Mouse (Mus musculus) mesoderm, embryonic 11.5 days (tissue): ENCODE data around the gene Traf3ip2.

Source experiments
- DNase-seq: peaks from one replicate; pipeline ENCODE4 v3.0.0-alpha.2; 2012; ENCODE audit warnings: low read depth, low spot score

Traf3ip2 gene

DNA sequence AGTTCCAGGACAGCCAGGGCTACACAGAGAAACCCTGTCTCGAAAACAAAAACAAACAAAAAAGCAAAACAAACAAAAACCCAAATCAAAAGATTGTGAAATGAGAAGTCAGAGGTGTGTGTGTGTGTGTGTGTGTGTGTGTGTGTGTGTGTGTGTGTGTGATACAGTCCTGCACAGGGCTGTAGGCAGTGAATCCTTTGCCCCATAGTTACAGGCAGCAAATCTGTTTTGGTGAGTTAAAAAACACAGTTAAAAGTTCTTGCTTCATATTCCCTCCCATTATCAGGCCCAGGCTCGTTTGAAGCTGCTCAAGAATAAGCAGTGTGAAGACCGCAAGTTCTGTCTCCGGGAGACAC is at the start of gene Traf3ip2:
Gene Traf3ip2 (plus strand): TSS at position 302 of the 356 bp plus-strand sequence.
- DNase-seq, result no peak

DNA sequence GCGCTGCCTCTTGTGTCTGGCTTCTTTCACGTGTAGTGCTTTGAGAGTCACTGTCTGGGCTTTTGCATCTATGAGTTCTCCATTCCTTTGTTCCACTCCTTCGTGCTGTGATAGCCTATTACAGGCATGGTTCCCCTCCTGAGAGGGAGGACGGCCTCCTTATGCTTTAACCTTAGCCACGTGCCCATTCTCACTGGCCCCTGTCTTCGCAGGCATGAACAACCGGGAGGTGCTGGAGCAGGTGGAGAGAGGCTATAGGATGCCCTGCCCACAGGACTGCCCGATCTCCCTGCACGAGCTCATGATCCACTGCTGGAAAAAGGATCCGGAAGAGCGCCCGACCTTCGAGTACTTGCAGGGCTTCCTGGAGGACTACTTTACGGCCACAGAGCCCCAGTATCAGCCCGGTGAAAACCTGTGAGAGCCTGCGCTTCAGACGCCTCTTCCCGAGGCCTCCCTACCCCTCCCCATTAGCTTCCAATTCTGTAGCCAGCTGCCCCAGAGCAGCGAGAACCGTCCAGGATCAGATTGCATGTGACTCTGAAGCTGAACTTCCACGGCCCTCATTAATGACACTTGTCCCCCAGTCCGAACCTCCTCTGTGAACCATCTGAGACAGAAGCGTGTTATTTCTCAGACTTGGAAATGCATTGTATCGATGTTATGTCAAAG is 49.0 kb upstream of the Traf3ip2 start:
- no peak for DNase-seq

DNA sequence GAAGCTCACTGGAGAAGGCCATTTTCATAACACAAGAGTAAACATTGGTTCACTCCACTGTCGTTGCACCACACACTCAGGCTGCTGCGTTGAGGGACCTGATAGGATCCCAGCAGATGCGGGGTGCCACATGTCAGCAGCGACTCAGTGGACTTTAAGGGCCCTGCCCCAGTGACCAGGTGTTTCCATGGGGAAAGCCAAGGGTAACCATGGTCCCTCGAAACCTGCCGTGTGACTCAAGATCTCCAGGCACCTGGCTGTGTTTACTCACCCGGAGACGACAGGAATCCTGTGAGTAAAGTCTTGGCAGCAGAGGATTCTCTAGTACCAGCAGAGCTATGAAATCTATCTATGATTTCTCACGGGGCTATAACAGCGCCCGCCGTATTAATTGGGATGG is 45.8 kb upstream of the Traf3ip2 start:
- DNase-seq, result no peak

DNA sequence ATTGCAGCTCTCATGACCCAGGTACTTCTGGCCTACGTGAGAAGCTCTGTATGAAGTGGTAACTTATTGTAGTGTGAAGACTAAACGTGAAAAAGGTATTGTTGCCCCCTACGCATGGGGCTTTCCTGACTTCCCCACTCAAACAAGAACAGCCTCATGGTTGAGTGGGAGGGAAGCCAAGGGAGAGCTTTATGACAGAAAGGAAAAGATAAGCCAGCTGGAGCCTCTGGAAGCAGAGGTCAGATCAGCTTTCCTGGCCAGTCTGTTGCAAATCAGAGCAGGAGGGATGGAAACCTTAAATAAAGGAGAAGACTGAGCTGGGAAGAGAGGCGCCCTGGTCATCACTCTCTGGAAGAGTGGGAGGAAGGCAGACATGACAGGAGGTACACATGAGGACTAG is 43.7 kb upstream of the Traf3ip2 start:
- no peak for DNase-seq

DNA sequence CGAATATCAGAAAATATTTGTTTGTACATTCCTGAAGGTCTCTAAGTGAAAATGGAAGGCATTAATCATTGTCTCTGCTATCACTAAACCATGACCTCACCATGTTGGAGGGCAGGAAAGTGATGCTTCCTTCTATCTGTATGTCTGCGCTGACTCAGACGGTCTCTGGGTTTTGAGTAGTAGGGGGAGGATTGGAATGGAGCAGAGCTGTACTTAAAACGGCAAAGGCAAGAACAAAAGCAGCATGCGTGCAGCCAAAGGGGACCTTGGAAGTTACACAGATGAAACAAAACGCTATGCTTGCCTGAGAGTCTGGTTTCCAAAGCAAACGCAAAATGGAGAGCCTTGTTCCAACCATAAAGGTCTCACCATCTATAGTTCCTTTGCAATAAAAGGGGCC is 41.7 kb upstream of the Traf3ip2 start:
- DNase-seq, result no peak

DNA sequence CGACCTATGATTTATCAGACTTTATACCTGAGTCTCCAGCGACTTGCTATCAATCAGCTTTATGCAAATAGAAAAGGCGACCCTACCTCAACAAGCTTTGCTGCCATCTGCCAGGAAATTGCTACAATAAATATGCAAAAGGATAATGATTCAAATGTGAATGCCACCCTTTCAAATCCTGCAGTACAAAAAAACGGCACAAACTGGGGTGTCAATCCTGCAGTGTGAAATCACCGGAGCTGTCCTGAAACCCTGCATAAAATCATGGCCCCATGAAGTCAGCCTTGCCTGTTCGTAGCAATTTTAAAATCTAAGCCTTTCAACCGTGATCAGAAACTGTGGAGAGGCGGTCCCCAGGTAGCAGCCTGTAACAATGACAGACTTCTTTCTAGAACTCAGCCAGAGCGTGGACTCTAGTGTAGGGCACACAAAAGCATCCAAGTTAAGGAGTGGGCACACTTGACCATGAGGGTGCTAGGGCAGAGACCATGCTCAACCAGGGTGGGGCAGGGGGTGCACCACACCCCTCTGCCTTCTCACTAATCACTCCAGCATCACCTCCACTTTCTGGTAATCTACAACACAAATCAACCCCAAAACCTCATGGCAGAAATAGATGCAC is 40.6 kb upstream of the Traf3ip2 start:
- DNase-seq, result no peak

DNA sequence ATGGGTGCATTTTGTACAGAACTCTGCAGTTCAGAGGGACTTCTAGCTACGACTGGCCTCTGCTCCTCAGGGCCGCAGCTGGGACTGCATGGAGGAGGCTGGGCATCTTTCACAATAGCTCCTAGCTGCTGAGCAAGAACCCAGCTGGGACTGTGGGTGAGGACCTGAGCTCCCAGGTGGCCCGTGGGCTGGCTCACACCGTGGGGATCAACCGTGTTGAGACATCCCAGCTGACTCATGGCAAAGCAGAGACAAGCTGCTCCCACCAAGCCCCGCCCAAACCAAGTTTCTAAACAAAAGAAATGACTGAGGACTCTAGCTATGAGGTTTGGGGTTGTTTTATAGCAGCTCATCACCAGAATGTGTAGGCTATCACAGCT is 40.1 kb upstream of the Traf3ip2 start:
- no peak for DNase-seq

DNA sequence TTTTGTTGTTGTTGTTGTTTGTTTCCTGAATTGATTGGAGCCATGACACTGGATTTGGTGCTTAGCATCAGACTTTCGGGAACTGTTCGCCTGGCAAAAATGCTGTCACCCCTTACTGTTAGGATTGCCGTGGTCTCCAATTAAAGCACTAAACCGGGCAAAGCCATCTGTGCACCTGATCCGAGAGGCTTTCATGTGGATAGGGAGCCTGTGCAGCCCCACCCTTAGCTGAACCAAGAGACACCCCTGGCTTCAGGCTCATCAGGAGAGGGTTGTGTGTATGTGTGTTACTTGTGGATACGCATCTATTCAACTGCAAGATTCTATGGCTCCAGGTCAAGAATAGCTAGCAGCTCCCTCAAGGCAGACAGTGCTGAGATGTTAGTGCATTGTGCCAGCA is 36.3 kb upstream of the Traf3ip2 start:
- no peak for DNase-seq

DNA sequence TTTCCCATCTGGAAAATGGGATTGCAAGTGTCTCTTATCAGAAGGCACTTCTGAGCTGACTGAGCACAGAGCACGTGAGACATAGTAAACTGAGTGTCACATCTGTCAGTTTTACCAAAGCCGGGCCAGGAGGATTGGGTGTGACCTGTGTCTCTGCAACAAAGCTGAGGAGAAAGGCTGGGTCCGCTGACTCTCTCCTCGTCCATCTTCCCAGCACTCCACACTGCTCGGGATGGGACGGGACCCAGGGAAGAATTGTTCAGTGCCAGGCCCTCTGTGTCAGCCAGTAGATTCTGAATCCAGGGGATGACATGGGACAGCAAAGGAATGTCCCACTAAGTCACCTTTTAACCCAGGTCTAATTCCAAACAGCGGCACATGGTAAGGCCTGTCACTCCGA is 32.3 kb upstream of the Traf3ip2 start:
- no peak for DNase-seq

DNA sequence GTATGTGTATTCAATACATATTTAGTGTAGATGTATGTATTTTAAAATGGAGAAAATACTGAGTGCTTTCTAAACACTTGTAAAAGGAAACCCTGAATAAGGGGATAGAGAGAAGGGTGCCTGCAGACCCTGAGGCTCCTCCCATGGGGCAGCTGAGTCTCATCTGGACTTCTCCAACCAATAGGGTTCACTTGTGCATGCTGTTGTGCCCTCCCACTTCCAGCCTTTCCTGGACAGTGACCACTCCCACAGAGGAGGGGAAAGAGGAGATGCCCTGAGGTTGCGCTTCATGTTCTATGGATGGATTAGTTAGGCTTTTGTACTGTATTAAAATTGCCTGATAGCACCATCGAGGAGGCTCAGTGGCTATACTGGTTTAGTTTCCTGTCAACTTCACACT is 30.3 kb upstream of the Traf3ip2 start:
- DNase-seq, result no peak

DNA sequence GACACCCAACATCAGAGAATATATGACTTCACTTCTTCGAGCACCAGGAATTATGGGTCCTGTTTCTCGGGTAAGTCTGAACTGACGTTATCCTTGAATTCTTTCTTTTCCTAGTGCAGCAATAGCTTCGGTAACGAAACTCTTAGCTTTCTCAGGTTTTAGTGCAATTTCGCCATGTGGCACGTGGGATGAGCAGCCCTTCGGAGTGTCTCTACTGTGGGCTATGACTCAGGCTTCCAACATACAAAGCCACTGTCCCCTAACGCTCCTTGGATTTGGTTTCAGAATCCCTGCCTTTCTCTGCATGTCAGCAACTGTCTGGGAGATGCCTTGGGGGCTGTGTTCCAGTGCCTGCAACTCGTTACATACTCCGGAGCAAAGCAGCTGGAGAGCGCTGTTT is 29.0 kb upstream of the Traf3ip2 start:
- DNase-seq, result no peak

DNA sequence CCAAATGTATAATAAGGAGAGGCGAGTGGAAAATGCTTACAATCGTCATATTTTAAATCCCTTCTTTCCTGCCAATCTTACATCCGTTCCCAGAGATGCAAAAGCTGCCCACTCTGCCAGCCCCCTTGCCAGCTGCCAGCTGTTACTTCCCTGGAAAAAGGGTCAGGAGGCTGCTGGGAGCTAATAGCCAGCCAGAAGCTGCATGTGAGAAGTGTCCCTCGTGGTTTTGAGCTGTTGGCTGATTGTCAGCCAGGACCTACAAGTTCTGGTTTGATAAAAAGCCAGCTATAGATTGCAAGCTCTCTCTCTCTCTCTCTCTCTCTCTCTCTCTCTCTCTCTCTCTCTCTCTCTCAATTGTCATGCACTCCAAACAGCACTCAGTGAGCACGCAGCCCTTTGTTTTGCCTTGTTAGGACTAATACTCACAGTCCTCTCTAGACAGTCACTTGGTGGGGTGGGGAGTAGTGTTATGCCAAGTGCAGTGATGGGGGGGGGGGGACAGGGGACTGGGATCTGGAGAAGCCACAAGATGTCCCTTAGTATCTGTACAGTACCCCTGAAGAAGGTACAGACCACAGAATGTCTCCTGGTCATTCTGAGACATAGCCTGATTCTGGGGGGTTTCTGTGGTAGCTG is 25.3 kb upstream of the Traf3ip2 start:
- DNase-seq, result no peak

DNA sequence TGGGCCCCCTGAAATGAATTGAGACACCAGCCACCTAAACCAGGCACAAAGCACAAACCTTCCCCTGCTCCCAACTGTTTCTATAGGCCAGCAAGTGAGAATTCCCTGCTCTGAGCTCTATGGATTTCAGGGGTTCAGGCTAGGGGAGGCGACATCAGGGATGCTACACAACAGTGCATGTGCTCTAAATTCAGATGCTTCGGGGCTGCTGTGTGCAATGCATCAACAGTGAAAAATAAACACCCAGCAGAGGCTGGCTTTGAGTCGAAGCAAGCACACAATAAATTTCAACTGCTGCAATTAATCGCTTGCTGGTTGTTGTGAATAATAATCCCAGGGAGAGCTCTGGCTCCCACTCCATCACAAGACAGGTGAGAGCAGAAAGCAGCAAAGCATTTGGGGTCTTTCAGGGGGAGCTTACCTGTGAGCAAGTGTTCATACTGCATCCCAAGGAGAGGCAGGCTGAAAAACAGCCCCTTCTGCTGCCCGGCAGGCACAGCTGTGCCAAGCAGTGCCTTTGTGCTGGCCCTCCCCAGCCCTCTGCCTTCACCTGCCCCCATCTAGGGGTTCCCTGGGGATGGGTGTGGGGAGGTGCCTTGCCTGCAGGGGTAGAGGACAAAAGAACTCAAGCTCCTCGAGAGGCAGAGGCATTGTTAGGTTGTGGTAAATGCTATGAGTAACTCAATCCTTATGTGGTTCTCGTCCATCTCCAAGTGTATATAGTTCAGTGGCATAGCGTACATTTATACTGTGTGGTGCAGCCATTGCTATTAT is 24.6 kb upstream of the Traf3ip2 start:
- DNase-seq, result no peak

DNA sequence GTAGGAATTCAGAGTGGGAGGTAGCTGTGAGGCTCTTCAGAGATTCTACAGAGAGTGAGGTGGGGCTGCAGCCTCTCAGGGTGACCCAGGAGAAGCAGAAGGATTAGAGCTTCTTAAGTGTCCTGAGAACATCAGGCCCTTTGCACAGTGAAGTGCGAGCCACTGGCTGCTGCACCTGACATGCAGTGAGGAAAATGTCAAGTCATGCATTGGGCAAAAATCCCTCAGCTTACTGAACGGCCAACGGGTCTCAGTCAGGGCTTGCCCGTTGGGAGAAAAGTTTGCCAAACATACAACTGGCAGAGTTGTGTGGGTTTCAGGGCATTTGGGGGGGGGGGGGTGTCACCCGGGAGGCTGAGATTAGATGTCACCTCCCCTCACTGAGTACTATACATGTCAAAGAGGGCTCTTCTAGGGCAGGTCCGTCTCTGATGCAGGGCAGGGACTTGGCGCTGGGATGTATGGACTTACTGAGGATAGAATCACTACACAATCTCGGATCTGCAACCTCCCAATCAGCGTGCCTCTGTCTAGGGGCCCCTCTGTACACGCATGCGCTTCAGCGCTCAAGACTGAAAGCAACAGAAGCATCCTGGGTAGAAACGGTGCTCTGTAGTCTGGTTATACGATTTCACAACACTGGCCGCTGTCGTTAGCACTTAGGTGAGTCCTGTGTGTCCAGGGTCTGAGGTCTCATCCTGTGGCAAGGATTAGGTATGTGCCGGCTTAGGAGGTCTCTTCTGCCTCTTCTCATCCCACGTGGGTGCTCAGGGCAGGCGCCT is 22.8 kb upstream of the Traf3ip2 start:
- no peak for DNase-seq

DNA sequence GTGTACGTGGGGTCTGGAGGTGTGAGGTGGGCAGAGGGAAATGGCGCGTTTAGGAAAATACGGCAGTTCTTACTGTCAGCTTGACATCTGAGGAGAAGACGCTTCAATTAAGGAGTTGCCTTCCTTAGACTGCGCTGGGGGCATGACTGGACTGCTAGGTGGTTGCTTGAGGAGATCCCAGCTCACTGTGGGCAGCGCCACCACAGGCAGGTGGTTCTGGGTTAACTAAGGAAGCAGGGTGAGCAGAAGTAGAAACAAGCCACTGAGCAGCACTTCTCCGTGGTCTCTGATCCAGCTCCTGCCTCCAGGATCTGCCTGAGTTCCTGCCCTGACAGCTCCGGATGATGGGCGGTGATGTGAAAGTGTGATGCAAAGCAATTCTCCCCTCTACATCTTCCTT is 22.1 kb upstream of the Traf3ip2 start:
- no peak for DNase-seq

DNA sequence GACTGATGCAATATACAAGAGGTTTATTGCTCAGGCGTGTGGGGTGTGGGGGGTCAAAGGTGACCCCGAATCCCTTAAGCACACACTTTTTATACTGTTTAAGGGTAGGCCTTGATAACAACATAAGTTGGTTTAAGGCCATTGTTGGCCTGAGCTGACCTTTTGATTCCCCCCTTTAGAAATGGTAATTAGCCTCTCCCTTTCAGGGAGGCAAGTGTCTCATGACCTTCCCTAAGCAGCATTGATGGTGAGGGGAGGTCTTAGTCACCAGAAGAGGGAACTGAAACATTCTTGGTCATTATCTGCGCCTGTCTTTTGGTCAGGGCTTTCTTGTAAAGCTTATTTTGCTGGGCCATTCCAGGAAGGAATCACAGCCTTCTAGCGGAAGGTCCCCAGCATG is 20.2 kb upstream of the Traf3ip2 start:
- no peak for DNase-seq

DNA sequence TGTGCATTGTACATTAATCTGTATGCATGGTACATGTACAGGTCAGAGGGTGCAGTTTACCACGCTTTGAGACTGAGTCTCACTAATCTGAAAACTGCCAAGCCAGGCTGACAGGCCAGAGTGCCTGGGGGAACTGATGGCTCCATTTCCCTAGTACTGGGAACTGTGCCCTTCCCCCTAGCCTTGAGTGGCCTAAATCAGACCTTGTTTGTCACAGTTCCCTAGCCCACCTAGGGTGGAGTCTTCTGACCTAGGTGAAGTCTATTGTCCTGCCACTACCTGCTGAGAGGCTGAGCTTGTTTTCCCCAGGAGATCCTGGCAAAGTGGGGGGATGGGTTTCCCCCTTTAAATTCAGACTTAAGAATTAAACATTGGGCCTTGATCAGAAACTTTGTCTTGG is 18.0 kb upstream of the Traf3ip2 start:
- DNase-seq, result no peak

DNA sequence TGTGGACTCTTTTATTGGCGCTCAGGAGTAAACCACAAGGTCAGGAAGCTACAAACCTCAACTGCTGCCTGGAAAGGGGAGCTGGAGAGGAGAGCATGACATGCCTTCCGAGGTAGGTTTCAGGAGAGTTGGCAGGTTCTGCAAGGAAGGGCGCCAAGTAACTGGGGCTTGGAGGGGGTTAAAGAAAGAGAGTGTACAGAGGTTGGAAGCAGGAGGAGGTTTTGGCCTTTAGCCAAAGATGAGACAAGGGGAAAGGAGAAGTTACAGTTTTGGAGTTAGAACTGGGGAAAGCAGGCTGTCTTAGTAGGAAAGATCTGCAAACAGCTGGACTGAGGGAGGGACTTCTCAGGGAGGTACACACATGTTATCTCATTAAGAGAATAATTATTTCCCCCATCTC is 16.9 kb upstream of the Traf3ip2 start:
- DNase-seq, result no peak

DNA sequence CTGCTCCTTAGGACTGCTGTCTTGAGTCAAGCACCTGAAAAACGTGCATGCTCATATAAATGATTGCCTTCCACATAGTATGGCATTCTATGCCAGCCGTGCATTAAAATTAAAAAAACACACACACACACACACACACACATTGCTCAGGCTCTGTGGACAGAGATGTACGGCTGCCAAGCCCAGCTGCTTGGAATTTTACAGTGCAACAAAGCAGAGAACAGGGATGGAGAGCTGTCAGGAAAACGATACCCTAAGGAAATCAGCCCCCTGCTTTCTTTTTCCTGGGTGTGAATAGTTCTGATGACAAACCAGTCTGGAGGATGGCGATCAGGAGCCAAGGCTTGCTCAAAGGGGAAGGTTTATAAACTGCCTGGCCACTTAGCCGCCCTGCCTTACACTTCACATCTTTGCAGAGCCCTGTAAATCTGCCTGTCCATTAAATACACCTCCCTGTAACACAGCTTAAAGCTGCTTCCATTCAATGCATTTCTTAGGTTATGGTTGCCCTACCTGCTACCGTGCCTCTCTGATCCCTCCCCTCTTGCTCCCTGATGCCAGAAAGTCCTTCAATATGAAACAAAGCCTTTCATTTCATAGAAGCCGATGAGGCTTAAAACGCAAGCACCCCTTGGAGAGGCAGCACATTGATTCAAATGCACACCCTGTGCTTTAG is 15.5 kb upstream of the Traf3ip2 start:
- no peak for DNase-seq

DNA sequence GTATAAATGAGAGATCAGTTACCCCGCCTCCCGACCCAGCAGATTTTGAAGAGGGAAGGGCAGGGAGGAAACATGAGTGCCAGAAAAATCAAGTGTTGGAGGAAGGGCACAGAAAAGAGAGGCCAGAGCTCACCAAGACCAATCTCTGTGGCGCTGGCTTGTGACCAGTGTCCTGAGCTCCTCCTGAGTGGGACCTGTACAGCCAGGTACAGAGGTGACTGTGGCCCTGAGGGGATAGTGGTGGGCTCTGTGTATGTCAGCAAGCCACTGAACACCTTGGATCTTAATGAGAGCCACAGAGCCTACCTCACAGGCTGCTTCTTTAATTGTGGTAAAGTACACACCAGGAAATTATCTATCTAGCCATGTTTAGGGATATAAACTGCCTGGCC is 14.9 kb upstream of the Traf3ip2 start:
- DNase-seq, result no peak

DNA sequence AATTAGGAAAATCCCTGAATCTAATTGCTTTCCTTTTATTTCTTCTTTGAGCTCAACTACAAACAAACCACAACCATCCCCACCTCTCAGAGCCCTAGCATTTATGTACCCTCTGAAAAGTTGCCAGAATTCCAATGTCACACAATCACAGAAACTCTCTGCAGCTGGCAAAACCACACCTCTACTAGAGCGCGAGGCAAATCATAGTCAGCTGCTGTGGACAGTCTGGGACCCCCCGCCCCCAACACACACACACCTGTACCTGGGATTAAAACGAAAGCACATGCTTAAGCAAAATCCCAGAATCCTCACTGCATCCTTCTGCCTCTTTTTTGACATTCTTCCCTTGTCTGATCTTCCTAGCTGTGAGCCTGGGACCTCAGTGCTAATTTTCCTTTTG is 13.1 kb upstream of the Traf3ip2 start:
- no peak for DNase-seq
